Mouse (Mus musculus): ENCODE measurements at regions not wholly inside any gene's neighbourhood (a gene's known extent, or its start where the extent isn't known, plus 50 kb on each side); places are given as distances from the start of the nearest gene placed in this dataset.
A peak's percentile ranks its signal among the peaks of the same experiment; 100 is the strongest.
"Not testable (repeated sequence)": the region's sequence is repeated elsewhere in the genome, so short reads cannot be mapped to it uniquely, and the experiment has no call there.

DNA sequence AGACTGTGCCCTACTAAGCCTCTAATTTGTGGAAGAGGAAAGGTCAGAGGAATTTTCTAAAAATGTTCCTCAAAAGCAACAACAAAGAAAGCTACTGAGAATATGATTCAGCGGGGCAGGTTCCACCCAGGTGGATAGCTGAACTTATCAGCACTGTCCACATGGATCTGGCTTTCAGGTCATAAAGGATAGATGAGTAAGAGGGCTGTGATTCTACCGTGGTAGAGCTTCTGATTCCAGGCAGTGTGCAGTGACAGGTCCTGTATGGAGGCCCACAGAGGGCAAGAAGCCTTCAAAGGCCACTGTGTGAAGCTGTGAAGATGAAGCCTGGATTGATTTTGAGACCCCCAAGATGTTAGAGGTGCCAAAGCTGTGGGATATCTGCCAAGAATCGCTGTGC is 51.8 kb downstream of the Teddm3 start:
- not testable (repeated sequence) for DNase-seq (ENCODE audit: low spot score)

DNA sequence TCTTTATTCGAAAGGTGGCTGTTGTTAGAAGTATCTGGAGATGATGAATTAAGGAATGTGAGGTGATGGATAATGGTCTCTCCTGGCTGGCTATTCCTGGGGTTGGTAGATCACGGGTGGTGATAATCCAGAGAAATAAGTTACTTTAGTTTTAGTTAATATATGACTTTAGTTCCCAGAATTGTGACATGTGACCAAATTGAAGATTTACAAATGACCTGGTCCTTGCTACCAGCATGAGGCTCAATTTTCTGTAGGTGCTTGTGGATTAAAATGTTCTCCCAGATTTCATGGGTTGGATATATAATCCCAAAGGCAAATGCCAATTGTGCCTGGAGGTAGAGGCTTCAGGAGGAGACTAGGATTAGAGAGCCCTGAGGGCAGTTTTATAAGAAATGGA is 53.7 kb downstream of the Teddm3 start:
- DNase-seq (ENCODE audit: low spot score): not testable (repeated sequence)

DNA sequence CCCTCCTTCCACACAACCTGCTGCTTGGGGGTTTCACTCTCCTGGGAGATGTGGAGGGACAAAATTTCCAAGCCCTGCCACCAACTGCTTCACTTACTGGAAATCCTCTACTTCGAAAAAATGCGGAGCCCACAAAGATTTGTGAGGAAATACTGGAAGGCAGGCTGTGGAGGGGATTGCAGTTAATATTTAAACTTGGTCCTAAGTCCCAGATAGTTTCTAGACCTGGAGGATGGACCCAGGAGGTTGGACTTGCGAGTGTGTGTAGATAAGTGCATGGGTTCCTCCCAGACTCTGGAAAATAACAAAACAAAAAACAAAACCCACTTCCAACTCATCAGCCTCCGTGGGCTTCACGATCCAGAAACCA is 79.0 kb downstream of the Teddm3 start:
- no peak for DNase-seq (ENCODE audit: low spot score)

DNA sequence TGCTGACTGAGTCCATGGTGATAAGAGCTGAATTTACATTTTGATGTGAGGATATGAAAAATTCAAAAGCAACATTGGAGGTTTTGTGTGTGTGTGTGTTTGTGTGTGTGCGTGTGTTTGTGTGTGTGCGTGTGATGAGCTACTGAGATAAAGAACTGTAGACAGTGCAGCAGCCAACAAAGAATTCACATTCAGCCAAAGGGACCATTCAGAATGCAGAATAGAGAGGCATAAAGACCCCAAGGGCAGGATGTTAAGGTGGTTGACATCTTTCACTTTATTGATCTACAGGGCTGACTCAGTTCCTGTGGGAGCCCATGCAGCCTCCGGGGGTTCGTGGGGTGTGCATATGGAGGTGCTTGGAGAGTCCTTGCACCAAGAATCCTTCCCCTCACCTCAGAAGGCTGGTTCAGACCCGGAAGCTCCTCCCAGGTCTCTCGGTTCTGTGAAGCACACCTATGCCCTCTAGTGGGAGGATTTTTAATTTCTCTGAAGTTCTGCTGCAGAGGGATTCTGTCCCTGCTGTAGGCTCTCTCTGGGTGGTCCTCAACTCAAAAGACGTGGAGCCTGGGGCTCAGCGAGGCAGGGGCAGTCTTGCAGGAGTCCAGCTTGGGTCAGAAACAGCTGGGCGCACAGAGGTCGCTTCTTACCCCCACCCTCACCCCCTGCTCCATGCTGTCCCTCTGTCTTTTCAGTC is 79.6 kb downstream of the Teddm3 start:
- peak; percentile 14 for DNase-seq (ENCODE audit: low spot score)

DNA sequence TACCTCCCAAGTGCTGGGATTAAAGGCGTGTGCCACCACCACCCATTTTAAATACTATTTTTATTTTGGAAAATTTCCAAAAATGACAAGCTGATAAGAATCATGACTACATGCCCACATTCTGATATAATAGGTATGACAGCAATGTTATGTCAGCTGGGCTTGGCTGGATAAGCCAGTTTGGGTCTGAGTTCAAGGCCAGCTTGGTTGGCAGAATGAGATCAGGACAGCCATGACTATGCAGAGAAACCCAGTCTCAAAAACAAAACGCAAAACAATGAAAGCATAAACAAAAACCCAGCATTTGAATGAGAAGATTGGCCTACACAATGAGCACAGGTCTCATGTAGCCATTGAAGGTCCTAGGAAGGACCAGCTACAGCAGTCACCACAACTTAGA is 93.6 kb downstream of the Teddm3 start:
- DNase-seq (ENCODE audit: low spot score): no peak

DNA sequence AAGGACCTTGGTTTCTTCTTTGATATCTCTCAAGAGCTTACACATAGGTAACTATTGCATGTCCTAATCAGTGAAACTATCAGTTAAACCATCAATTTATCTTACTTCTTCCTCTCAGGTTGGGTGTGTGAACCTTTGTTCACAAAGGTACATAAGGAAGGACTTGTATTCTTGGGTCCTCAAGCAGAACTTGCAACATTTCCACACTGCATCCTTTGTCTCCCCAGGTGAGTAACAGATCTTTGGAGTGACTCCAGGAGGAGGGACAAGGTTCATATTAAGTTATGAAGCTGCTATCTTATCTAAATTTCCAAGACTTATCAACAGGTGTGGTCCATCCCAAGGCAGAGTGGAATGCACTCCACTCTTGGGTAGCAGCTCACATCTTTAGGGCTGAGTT is 99.0 kb downstream of the Teddm3 start:
- DNase-seq (ENCODE audit: low spot score): no peak

DNA sequence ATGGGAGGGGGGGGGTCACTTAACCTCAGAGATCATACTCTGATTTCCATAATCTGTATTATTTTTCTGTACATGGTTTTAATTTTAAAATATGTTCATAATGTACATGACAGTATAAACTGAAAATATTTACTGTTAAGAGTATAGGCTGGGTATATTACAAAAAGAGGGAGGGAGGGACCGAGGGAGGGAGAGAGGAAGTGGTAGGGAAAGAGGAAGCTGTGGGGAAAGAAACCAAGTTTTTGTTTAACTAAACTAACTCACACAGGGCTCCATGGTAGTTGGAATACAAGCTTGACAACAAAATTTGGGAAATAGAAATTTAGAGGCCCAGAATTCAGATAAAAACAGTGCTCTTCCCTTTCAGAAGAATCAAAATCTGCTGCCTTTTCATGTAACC is 131.7 kb downstream of the Teddm3 start:
- DNase-seq (ENCODE audit: low spot score): not testable (repeated sequence)

DNA sequence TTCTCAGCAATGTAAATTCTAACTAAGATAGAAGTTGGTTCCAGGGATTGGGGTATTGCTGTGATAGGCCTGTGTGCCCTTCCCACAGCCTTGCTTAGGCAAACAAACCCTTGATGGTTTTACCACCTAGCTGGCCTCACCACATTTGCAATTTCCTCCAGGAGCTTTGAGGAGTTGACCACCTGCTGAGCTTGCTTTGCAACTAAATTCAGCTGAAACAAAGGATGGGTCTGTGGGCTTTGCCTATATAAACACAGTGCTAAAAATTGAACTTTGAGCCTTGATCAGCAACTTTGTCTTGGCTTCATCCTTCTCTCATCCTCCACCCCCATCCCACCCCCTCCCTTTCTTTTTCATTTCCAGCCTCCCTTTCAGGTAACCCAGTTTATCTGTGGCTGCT is 148.9 kb downstream of the Teddm3 start:
- DNase-seq (ENCODE audit: low spot score): no peak

DNA sequence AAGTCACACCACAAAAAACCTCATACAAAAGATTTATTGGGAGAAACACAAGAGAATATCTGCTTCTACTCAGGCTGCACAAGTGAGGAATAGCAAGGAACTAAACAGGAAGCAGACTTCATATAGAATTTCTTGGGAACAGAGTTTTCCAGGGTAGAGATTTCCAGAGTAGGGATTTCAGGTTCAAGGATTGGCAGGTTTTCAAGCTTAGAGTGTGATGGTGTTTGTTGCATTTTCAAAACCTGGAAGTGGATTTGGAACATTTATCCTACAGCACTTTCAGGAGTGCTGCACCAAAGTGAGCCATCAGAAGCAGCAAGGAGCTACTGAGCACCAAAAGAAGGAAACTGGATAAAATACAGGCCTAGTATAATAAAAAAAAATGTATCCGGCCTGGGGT is 152.7 kb downstream of the Teddm3 start:
- no peak for DNase-seq (ENCODE audit: low spot score)

DNA sequence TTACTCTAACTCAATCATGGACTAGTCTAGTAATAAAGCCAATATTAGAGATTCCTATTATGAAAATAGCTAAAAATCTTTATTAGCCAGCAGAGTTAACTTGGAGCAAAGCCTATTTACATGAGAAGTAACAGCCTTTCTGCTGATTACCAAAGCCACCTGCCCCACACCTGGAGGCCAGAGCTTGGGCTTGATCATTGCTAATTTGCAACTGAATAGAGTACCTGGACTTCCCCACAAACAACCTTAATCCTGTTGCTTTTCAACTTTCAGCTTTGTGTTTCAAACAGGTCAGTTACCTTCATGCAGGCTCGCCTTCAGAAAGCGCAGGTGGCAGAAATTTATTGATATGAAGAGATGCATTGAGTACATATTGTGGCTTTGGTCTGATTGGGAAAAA is 163.3 kb downstream of the Teddm3 start:
- no peak for DNase-seq (ENCODE audit: low spot score)

DNA sequence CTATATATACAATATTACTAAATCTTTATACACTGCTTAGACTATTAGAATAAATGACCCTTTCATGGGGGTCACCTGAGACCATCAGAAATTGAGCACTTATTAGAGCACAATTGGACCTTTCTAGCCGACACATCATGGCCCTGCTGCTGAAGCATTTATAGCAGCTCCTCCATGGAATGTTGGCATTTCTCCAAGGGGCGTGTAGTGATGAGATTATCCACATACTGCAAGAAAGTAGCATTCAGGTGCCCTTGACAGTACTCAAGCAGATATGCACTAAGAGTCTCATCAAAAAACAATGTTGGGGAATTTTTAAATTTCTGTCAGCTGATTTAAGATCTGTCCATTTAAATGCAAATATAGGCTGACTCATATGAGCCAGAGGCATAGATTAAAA is 178.4 kb downstream of the Teddm3 start:
- no peak for DNase-seq (ENCODE audit: low spot score)

DNA sequence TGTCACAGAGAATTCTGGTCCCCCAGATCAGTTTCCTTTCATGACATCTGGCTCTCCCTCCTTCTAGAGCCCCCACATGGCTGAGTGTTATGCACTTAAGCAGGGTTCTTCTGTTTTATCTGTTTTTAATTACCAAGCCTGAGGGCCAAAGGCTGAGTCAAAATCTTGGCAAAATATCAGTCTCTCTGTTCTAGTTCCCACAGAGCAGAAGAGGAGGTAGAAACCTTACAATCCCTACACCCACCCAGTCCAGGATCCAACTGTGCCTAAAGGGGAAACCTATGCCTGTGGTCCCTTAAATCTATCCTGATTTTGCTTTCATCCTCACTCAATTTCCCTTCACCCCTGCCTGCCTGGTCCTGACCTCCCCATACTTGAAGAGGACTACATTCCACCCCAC is 181.4 kb downstream of the Teddm3 start:
- DNase-seq (ENCODE audit: low spot score): no peak

DNA sequence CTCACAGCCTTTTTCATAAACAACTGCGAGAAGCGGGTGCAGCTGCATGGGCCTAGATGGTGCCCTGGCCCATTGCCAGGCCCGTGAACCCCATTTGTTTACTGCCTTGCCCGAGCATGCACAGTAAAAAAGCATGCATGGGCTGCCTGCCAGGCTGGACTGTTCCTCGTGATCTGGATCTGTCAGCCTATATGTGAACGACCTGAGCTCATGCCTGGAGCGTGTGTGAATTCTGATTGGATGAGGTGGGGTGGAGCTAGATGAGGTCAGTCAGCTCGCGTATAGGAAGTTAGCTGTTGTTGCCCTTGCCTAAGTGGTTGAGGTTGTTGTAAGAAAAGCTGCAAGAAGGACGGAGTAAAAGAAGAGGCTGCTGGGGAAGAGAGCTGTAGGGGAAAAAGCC is 194.9 kb downstream of the Teddm3 start:
- DNase-seq (ENCODE audit: low spot score): no peak

DNA sequence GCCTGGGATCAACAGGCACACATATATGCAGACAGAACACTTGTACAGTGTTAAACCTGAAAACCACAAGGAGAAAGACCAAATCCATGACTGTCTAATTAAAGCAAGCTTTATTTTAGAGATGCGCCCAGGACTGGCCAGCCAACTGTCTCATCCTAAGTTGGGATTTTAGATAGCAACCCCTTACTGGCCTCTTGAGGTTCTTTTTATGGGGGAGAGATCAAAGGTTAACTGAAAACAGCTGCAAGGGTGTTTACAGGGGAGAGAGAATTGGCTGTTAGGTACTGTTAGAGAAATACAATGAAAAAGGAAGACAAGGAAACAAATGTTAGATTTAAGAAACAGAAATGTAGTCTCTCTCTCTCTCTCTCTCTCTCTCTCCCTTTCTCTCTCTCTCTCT is 202.4 kb upstream of the Thpo start:
- peak; percentile 62 for DNase-seq (ENCODE audit: low spot score)

DNA sequence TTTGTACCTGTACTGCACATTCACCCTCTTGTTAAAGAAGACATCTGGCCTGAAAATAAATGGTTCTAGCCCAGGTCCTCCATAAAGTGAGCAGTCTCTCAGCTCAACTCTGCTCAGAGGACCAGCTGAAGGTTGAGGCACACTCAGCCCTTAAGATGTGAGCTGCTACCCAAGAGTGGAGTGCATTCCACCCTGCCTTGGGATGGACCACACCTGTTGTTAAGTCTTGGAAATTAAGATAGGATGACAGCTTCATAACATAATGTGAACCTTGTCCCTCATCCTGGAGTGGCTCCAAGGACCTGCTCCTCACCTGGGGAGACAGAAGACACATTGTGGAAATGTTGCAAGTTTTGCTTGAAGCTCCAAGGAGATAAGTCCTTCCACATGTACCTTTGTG is 200.5 kb upstream of the Thpo start:
- not testable (repeated sequence) for DNase-seq (ENCODE audit: low spot score)

DNA sequence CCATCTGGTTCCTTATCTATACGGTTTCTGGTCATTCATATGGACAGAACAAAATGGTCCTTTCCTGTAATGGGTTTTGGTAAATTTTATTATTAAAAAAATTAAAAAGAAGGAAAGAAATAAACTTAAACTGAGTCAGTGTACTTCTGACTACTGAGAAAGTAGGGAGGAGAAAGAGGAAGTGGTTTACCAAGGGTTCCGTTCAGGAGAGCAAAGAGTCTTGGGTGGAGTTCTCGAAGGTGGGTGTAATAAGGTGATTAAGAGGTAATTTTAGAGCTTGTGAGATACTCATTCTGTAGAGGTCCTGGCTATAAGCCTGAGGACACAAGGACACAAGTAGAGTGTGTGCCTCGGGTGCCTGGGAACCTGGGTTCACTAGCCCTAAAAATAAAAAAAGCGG is 195.7 kb upstream of the Thpo start:
- DNase-seq (ENCODE audit: low spot score): not testable (repeated sequence)

DNA sequence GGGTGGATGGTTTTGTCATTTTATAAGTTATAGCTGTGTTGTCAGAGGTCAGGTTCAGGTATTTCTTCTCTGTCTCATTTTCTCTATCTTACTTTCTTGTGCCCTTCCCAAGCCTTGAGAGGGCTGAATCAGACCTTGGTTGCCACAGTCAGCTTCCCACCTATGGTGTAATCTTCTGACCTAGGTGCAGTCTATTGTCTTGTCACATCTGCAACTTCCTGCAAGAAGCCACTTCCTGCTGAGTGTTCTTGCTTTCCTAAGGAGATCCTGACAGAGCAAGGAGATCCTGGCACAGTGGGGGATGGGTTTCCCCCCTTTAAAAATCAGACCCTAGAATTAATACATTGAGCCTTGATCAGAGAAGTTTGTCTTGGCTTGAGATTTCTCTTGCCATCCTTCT is 191.5 kb upstream of the Thpo start:
- not testable (repeated sequence) for DNase-seq (ENCODE audit: low spot score)

DNA sequence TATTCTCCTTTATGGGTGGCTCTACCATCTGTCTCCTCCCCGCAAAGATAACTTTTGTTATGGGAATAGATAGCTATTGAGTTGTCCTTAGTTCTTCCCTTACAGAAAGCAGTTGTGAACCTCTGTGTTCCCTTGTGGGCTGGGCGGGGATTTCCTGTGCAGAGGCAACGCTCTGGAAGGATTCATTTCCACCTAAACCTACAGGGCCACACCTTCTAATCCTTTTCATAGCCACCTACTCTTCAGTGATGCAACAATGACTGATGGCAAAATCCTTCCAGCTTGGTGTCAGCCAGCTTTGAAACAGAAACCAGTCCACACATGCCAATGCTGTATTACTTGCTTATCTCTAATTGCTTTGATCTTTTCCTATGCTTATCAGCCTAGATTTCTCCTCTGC is 176.6 kb upstream of the Thpo start:
- not testable (repeated sequence) for DNase-seq (ENCODE audit: low spot score)

DNA sequence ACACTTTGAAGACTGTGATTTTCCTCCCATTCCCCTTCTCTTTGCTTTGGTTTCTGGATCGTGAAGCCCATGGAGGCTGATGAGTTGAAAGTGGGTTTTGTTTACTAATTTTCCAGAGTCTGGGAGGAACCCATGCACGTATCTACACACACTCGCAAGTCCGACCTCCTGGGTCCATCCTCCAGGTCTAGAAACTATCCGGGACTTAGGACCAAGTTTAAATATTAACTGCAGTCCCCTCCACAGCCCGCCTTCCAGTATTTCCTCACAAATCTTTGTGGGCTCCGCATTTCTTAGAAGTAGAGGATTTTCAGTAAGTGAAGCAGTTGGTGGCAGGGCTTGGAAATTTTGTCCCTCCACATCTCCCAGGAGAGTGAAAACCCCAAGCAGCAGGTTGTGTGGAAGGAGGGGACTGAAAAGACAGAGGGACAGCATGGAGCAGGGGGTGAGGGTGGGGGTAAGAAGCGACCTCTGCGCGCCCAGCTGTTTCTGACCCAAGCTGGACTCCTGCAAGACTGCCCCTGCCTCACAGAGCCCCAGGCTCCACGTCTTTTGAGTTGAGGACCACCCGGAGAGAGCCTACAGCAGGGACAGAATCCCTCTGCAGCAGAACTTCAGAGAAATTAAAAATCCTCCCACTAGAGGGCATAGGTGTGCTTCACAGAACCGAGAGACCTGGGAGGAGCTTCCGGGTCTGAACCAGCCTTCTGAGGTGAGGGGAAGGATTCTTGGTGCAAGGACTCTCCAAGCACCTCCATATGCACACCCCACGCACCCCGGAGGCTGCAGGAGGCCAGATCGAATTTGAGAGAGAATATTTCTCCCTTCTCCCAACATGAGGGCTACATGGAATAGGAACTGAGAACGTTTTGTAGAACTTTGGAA is 174.4 kb upstream of the Thpo start:
- DNase-seq (ENCODE audit: low spot score): peak; percentile 28

DNA sequence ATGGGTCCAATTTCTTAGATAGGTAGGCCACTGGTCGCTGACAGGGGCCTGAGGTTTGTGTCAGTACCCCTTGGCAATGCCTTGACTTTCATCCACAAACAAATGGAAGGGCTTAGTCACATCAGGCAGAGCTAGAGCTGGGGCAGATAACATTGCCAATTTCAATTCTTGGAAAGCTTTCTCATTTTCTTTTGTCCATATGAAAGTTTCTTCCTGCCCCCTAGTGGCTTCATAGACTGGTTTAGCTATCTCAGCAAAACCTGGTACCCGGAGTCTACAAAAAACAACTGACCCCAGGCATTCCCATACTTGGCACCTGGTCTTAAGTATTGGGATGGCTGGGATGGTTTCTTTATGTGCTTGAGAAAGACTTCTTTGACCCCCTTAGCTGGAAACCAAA is 161.4 kb upstream of the Thpo start:
- DNase-seq (ENCODE audit: low spot score): peak; percentile 11

DNA sequence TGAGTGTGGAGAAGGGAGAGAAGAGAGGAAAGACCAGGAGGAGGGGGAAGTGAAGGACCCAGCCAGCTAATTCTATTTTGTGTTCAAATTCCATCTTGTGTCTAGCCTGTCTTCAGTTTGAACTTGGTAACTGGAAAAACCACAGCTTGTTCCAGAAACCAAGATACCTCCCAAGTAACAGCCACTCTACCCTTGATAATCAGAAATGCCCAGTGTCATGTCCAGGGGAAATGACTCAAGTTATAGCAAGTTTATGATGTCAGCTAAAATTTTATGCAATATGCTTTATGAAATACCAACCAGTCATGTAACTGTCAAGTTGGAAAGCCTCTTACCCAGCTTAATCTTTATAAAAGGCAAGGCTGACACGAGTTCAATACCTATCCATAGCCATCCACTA is 137.4 kb upstream of the Thpo start:
- no peak for DNase-seq (ENCODE audit: low spot score)

DNA sequence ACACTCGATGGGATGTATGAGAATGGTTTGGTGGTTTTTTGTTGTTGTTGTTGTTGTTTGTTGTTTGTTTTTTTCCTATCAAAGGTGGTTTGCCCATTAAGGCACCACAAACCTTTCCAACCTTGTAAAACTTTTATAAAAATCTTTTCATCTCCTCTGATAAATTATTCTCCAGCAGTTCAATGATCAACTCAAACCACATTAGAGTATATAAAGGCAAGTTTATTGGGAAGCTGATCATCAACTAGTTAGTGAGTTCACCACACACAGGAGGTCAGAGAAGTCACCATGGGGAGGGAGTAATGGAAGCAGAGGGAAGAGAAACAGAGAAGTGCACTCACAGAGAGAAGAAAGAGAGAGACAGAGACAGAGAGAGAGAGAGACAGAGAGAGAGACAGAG is 132.5 kb upstream of the Thpo start:
- DNase-seq (ENCODE audit: low spot score): no peak

DNA sequence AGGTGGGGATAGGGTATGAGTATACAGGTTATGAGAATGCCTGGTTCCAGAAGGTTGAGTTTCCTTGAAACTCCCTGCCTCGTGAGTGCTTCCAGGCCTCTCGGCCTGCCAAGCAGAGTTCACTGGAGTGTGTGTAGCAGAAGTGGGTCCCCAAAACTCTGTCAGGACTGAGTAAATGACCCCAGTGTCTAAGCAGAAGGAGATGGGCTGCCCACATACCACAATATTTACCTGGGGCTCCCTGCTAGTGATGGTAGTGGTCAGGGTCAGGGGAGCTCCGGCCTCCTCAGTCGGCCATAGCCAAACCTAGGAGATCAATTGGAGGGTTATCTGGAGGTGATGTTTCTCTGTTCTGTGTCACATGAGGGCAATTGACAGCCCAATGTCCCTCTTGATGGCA is 126.9 kb upstream of the Thpo start:
- DNase-seq (ENCODE audit: low spot score): no peak
